Mouse (Mus musculus) forelimb bud, embryonic 11.5 days (tissue): ENCODE results near the gene C1qtnf2.

Experiments
- DNase-seq: peaks from one replicate; pipeline ENCODE4 v3.0.0-alpha.2; 2012; ENCODE audit warnings: low read depth, low spot score

C1qtnf2 gene

DNA sequence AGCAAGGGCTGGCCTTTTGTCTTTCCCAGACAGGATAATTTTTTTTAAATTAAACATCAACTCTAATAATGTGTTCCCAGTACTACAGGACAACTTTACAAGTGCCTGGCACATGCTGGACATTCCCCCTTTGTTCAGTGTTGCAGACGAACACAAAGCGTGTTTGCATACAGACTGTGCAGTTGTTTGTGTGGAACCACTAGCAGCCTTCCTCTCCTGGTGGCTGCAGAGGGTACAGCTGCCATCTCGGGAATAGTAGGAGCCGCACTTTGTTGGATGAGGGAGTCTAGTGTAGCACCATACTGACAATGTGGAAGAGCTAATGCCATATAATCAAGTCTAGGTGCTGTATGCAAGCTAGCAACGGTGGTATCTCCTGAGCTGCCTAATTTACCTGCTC lies 57.5 kb downstream of the C1qtnf2 start:
- no peak for DNase-seq

DNA sequence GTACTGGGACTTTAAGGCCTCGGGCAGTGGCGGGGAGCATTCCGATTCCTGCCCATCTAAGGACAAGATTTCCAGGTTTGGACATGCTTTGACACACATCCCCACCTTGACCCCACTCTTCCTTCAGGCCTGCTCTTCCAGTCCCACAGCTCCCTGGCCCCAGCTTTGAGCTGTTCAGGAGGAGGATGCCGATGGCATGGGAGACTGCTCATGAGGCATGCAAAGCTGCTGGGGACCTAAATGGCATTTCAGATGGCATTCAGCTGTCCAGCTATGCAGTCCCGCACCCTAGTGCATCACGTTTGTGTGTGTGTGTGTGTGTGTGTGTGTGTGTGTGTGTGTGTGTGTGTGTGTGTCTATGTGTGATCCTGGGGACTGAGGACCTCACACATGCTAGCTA lies 63.0 kb downstream of the C1qtnf2 start:
- no peak for DNase-seq

DNA sequence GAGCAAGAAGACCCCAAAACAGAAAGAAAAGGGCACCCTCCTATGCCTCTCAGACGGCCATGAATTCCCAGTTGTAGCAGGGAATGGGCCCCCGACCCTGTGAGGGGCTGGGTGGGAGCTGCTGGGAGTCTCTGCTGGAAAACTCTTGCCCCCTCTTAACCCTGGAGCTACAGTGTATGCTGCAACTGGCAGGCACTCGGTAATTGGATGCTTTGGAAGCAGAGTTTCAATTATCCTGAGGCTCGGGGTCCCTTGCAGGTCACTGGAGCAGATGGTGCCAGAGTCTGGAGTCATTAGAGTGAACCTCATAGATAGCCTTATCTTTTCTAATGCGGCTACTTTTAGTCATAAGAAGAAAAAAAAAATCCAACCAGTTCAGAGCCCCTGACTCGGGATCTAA lies 65.8 kb downstream of the C1qtnf2 start:
- no peak for DNase-seq
